Mouse (Mus musculus): ENCODE measurements around the gene Nox4. TPM values are rescaled to one million over a fixed set of nuclear protein-coding genes. Genes with fewer than 3 reads are reported as not detected.
A peak's percentile ranks its signal among the peaks of the same experiment; 100 is the strongest.

The Nox4 gene
- under 1 TPM in 1 of 2 experiments, not detected in 1; 0.27 TPM for total RNA-seq (2021)

DNA sequence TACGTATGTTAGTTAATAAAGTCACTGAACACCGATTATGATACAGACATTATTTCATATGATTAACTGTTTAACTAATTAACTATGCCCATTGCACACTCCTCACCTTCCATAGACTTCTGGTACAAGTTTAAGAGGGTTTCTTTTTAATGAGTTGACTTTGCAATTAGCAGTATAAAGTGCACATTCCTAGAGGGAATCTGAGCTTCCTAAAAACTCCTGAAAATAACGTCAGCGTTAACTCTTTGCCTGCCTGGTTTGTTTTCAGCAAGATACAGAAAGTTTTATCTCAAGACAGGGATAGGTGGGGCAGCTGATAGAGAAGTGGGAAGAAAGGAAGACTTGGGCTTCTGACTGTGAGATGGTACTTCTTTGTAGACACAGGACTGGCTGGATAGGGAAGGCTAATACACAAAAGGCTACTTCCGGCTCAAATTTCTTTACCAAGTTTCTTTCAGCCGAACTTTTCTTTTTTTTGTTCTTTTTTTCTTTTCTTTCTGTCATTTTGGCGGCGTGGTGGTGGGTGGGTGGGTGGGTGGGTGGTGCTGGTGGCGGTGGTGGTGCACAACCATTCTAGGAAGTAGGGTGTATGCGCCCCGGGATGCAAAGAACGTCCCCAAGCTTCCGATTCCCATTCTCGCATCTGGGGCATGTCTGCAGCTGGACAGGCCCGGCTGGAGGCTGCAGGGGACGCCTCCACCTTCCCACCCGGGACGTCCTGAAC lies at the start of gene Nox4:
Gene Nox4, plus strand, starts transcription at position 241 of the 724 bp plus-strand sequence.
- no peak for DNase-seq (ENCODE audit: extremely low spot score in 1 of 2, low spot score in 1 of 2)

GRCm38 (mm10) chr7:87204751-87205150 lies 41.1 kb upstream of the Nox4 start:
- no peak for DNase-seq (ENCODE audit: extremely low spot score in 1 of 2, low spot score in 1 of 2)

- DNase-seq (ENCODE audit: extremely low spot score in 1 of 2, low spot score in 1 of 2): no peak
Observed at GRCm38 (mm10) chr7:87221712-87222111, 24.2 kb upstream of the Nox4 start.

DNA sequence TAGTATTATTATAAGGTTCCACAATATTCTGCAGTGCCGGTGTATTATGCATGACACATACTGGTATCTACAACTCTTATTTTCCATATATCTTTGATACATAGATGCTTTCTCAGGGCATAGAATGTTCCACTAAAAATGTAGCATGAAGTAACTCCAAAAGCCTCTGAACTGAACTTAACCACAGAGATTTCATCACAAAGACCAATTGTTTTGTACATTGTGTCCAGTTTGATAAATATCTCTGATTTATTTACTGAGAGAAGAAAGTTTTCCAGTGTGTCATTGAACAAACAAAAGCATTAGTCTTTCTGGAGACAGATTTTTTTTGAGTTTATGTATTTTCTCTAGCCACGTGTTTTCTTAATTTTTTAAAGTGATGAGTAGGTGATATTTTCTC lies 23.1 kb upstream of the Nox4 start:
- DNase-seq (ENCODE audit: extremely low spot score in 1 of 2, low spot score in 1 of 2): no peak

- DNase-seq (ENCODE audit: extremely low spot score in 1 of 2, low spot score in 1 of 2): no peak
Observed at GRCm38 (mm10) chr7:87225617-87226016, 20.3 kb upstream of the Nox4 start.

- no peak for DNase-seq (ENCODE audit: extremely low spot score in 1 of 2, low spot score in 1 of 2)
Observed at GRCm38 (mm10) chr7:87227051-87227948, 18.6 kb upstream of the Nox4 start.

DNA sequence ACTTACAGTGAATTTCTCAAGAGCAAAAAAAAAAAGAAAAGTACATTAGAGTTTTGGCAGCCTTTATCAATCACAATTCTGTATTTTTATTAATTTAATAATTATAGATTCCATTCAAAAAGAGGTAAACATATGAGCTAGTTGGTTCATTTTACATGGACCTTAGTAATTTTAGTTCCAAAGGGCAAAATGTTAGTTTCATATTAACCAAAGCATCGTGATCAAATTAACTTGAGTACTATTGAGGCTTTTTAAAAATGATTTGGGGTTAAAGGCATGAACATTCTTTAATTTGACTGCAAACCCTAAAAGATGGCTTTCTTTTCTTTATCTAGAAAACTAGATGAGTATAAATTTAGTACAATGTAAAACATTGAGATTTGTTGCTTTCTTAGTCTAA lies 16.4 kb upstream of the Nox4 start:
- DNase-seq (ENCODE audit: extremely low spot score in 1 of 2, low spot score in 1 of 2): no peak

DNA sequence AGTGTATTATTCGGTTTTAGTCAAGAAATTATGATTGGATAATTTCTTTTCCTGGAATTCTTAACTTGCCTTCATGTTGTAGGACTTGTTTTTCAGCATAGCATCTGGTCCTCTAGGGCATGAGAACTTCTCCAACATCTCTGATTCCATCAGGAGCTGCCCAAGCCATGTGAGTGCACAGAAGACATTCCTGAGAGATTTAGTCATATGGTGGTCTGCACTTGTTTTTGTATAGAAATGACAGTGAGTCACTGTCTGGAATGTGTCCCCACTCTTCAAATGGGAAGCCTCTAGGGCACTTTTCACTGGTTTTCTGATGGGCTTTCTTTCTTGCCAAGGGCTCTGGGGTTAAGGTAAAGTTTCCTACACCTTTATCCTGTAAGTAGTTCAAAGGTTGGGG lies 4.8 kb upstream of the Nox4 start:
- no peak for DNase-seq (ENCODE audit: extremely low spot score in 1 of 2, low spot score in 1 of 2)

GRCm38 (mm10) chr7:87246580-87246934 lies 661 bp downstream of the Nox4 start:
- DNase-seq (ENCODE audit: extremely low spot score in 1 of 2, low spot score in 1 of 2): no peak

- no peak for DNase-seq (ENCODE audit: extremely low spot score in 1 of 2, low spot score in 1 of 2)
Observed at GRCm38 (mm10) chr7:87246940-87247339, 1.0 kb downstream of the Nox4 start.

DNA sequence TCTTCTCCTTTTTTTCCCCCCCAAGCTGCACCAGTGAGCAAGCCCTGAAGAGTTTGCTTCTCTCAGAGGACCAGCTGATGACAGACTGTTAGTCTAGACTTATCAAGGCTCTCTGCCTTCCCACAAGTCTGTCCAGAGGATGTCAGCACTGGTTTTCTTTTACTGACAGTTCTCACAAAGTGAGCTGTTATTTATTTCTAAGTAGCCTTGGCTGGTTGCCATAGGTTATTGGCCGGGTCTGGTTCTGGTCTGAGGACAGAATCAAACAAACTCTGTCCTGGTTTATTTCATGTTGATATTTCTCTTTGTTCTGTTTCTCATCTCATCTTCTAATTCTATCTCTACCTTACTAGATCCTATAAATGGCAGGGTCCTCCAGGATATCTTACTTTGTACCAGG lies 2.0 kb downstream of the Nox4 start:
- no peak for DNase-seq (ENCODE audit: extremely low spot score in 1 of 2, low spot score in 1 of 2)

- DNase-seq (ENCODE audit: extremely low spot score in 1 of 2, low spot score in 1 of 2): no peak
Observed at GRCm38 (mm10) chr7:87252071-87252470, 6.2 kb downstream of the Nox4 start.

GRCm38 (mm10) chr7:87277225-87277624 lies 31.3 kb downstream of the Nox4 start:
- peak; percentile 6 to 39 for DNase-seq (ENCODE audit: extremely low spot score in 1 of 2, low spot score in 1 of 2)

DNA sequence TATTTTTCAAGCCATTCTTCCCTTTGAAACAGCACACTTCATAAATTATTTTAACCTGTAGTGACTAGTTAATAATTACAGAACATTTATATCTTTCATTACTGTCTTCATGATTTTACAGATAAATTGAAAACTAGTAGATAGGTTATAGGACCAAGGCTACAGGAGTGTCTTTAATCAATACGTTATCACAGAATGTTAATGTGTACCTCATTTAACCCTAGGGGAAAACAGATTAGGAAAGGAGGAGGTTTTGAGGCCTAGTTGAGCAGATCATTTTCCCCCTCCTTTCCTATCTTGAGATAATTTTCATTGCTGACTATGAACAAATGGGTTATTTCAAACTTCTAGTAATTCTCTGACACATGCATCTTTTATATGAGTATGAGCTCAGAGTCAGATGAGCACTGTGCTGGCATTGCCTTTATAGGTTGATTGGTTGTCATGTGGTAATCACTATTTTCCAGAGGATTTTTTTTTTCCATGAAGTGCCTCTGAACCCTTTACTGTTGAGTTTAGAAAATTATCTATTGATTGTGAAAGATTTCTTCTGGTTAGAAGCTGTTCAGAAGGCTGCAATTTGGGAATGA lies 57.9 kb downstream of the Nox4 start:
- no peak for DNase-seq (ENCODE audit: extremely low spot score in 1 of 2, low spot score in 1 of 2)

DNA sequence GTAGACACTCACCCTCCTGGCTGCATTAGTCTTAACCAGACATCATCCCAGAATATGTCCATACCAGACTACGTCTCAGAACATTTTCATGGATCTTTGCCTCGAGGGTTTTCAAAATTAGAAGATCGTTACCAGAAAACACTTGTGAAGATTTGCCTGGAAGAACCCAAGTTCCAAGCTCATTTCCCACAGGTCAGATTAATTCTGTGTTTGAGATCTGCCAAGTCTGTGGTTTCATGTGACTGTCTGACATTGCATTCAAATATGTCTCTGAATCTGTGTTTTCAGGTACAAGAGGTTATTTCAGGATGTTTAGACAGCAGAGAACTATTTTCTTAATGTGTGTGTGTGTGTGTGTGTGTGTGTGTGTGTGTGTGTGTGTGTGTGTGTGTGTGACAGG lies 75.7 kb downstream of the Nox4 start:
- DNase-seq (ENCODE audit: extremely low spot score in 1 of 2, low spot score in 1 of 2): no peak

GRCm38 (mm10) chr7:87322085-87322484 lies 76.2 kb downstream of the Nox4 start:
- no peak for DNase-seq (ENCODE audit: extremely low spot score in 1 of 2, low spot score in 1 of 2)

DNA sequence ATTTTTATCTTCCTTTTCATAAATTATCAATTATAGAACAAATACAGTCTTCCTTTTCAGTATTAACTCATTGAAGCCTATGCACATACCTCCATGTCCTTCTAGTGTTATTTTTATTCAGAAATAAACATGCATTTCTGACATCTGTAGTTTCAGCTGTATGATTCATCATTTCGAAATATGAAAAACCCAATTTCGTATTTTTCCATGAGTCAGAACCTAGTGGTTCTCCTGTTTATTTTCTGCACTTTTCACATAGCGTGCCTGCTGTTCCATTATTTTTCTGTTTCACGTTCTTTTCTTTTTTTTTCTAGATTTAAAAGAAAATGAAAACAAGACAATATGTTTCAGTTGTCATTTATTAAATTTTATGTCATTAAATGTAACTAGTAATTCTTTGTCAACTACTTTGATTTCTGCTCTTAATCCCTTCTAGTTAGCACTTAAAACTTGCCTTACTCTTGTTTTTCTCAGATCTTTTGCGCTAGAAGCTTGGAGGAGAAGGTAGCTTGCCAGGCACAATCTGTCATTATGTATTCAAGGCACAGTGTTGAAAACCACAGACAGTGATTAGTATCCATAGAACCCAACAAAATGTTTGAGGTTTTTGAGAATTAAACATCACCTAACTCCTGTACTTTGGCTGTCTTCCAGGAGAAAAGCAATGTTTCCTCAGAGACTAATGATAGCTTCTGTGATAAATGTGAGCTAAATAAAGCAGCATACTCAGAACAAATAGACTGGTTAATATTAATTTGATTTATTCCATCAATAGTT lies 85.1 kb downstream of the Nox4 start:
- DNase-seq (ENCODE audit: extremely low spot score in 1 of 2, low spot score in 1 of 2): no peak

GRCm38 (mm10) chr7:87345598-87345997 lies 99.7 kb downstream of the Nox4 start:
- no peak for DNase-seq (ENCODE audit: extremely low spot score in 1 of 2, low spot score in 1 of 2)

GRCm38 (mm10) chr7:87352818-87353217 lies 106.9 kb downstream of the Nox4 start:
- no peak for DNase-seq (ENCODE audit: extremely low spot score in 1 of 2, low spot score in 1 of 2)

GRCm38 (mm10) chr7:87367834-87368233 lies 121.9 kb downstream of the Nox4 start:
- no peak for DNase-seq (ENCODE audit: extremely low spot score in 1 of 2, low spot score in 1 of 2)

DNA sequence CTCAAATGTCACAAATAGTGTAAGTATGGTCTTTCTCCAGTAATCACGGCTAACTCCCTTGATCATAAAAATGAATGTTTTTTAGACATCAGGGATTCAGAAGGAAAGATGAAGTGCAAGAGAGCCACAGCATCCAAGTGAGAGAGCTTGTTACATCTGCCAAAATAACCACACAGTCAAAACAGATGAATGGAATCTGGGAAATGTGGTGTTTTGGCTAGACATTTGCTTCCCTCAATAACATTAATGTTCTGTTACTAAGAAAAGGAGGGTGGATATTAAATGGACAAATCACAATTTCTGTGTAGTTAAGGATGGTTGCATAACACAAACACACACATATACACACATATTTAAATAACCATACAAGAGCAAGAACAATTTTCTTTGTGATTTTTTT lies 123.2 kb downstream of the Nox4 start:
- no peak for DNase-seq (ENCODE audit: extremely low spot score in 1 of 2, low spot score in 1 of 2)
